Mouse (Mus musculus): ENCODE measurements around the gene Prkaa2. TPM values are rescaled to one million over a fixed set of nuclear protein-coding genes. Genes with fewer than 3 reads are reported as not detected.

The Prkaa2 gene
- 63.0 and 67.7 TPM in 2 replicates for polyA plus RNA-seq (2014; fragmentation: Nextera tagmentation; extraction: Ambion mirVana)

GRCm38 (mm10) chr4:105109199-105109989 is at the start of gene Prkaa2:
Gene Prkaa2, minus strand, starts transcription at chr4:105109890.
- ATAC-seq (ENCODE audit: insufficient number of reproducible peaks, insufficient read depth, low FRiP score, low read depth) = peak; percentile 87
- Histone ChIP-seq H3K4me2 (ENCODE audit: low read length) (peak within 1 kb of the TSS; percentile 79), H3K36me3 (ENCODE audit: control insufficient read depth, insufficient read depth, low read length) (no peaks in the 10 kb centered on the region), H3K4me1 (ENCODE audit: control insufficient read depth in 2 of 2, insufficient read depth in 2 of 2, low read length in 2 of 2) (peaks cover 7 to 13% of the 10 kb centered on the region in 2 experiments), H3K9me3 (ENCODE audit: control insufficient read depth, low read length) (no peaks in the 10 kb centered on the region), H3K4me3 (ENCODE audit: control insufficient read depth in 1 of 2, insufficient read depth in 1 of 2, low read depth in 1 of 2, low read length in 2 of 2) (peak within 1 kb of the TSS; percentile 69 to 82), H3K27ac (replicated peaks in 1 of 2; ENCODE audit: control insufficient read depth in 1 of 2, insufficient read depth in 1 of 2, low read depth in 2 of 2, low read length in 2 of 2) (peak within 1 kb of the TSS; percentile 95 to 96), H3K9ac (ENCODE audit: low read length) (peak within 1 kb of the TSS; percentile 94), H3K27me3 (ENCODE audit: control insufficient read depth, insufficient read depth, low read length) (no peaks in the 10 kb centered on the region)
- WGBS = 2% methylated on average over 64 of the region's 80 CpGs

- H3K4me1 ChIP-seq (ENCODE audit: control insufficient read depth in 2 of 2, insufficient read depth in 2 of 2, low read length in 2 of 2) = peaks cover 2 to 11% of the 10 kb centered on the region in 2 experiments; a peak in 2 of 4 replicates
- H3K27ac ChIP-seq (replicated peaks in 1 of 2; ENCODE audit: control insufficient read depth in 1 of 2, insufficient read depth in 1 of 2, low read depth in 2 of 2, low read length in 2 of 2) = no peak overlapping the region
- no peaks in the 10 kb centered on the region for H3K9me3 ChIP-seq (ENCODE audit: control insufficient read depth, low read length)
- peak overlapping the region; percentile 92 for H3K9ac ChIP-seq (ENCODE audit: low read length)
- no peak for ATAC-seq (ENCODE audit: insufficient number of reproducible peaks, insufficient read depth, low FRiP score, low read depth)
- H3K36me3 ChIP-seq (ENCODE audit: control insufficient read depth, insufficient read depth, low read length) = peaks cover 7% of the 10 kb centered on the region; the same call in 1 of the 2 replicates
- peak overlapping the region; percentile 78 for H3K4me2 ChIP-seq (ENCODE audit: low read length)
- WGBS = 32% methylated on average over 6 of the region's 6 CpGs
- H3K4me3 ChIP-seq (ENCODE audit: control insufficient read depth in 1 of 2, insufficient read depth in 1 of 2, low read depth in 1 of 2, low read length in 2 of 2) = peak overlapping the region; percentile 79 to 94
- no peaks in the 10 kb centered on the region; the same call in 1 of the 2 replicates for H3K27me3 ChIP-seq (ENCODE audit: control insufficient read depth, insufficient read depth, low read length)
Measured at GRCm38 (mm10) chr4:105159531-105159870, 49.8 kb upstream of the Prkaa2 start.

- WGBS = 5% methylated on average over 18 of the region's 18 CpGs
- Histone ChIP-seq H3K4me3 (ENCODE audit: control insufficient read depth in 1 of 2, insufficient read depth in 1 of 2, low read depth in 1 of 2, low read length in 2 of 2) (peak overlapping the region; percentile 79 to 94), H3K36me3 (ENCODE audit: control insufficient read depth, insufficient read depth, low read length) (peaks cover 7% of the 10 kb centered on the region; the same call in 1 of the 2 replicates), H3K27ac (replicated peaks in 1 of 2; ENCODE audit: control insufficient read depth in 1 of 2, insufficient read depth in 1 of 2, low read depth in 2 of 2, low read length in 2 of 2) (peak overlapping the region; percentile 53 to 85; a peak in 3 of 4 replicates), H3K4me2 (ENCODE audit: low read length) (peak overlapping the region; percentile 78), H3K9me3 (ENCODE audit: control insufficient read depth, low read length) (no peaks in the 10 kb centered on the region), H3K4me1 (ENCODE audit: control insufficient read depth in 2 of 2, insufficient read depth in 2 of 2, low read length in 2 of 2) (peaks cover 2 to 11% of the 10 kb centered on the region in 2 experiments; a peak in 2 of 4 replicates), H3K27me3 (ENCODE audit: control insufficient read depth, insufficient read depth, low read length) (no peaks in the 10 kb centered on the region; the same call in 1 of the 2 replicates), H3K9ac (ENCODE audit: low read length) (peak overlapping the region; percentile 92)
- no peak for ATAC-seq (ENCODE audit: insufficient number of reproducible peaks, insufficient read depth, low FRiP score, low read depth)
Measured at GRCm38 (mm10) chr4:105158651-105159530, 49.2 kb upstream of the Prkaa2 start.

DNA sequence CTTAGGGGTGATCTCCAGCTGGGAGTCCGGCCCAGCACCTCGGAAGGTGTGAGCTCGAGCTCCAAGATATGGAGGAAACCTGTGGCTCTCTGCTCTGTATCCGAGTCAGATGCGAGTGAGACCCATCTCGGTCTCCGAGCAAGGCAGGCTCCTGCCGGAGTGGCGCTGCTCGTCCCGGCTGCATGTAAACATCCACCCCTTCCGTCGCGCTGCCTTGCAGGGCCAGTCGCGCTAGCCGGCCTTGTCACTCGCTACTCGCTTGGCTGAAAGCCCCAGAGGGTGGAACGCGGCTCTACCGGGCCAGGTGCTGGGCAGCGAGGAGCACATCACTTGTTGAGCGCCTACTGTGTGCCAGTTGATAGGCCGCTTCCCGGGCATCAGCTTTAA is 48.5 kb upstream of the Prkaa2 start:
- Histone ChIP-seq H3K27ac (replicated peaks in 1 of 2; ENCODE audit: control insufficient read depth in 1 of 2, insufficient read depth in 1 of 2, low read depth in 2 of 2, low read length in 2 of 2) (peak overlapping the region; percentile 53 to 85), H3K9ac (ENCODE audit: low read length) (peak overlapping the region; percentile 92), H3K4me1 (ENCODE audit: control insufficient read depth in 2 of 2, insufficient read depth in 2 of 2, low read length in 2 of 2) (peaks cover 2 to 11% of the 10 kb centered on the region in 2 experiments; a peak in 2 of 4 replicates), H3K4me3 (ENCODE audit: control insufficient read depth in 1 of 2, insufficient read depth in 1 of 2, low read depth in 1 of 2, low read length in 2 of 2) (peak overlapping the region; percentile 79 to 94), H3K4me2 (ENCODE audit: low read length) (peak overlapping the region; percentile 78), H3K9me3 (ENCODE audit: control insufficient read depth, low read length) (no peaks in the 10 kb centered on the region), H3K27me3 (ENCODE audit: control insufficient read depth, insufficient read depth, low read length) (no peaks in the 10 kb centered on the region; the same call in 1 of the 2 replicates), H3K36me3 (ENCODE audit: control insufficient read depth, insufficient read depth, low read length) (peaks cover 7% of the 10 kb centered on the region; the same call in 1 of the 2 replicates)
- under 1% methylated on average over 26 of the region's 26 CpGs for WGBS
- peak; percentile 32; the same call in 1 of the 2 replicates for ATAC-seq (ENCODE audit: insufficient number of reproducible peaks, insufficient read depth, low FRiP score, low read depth)

DNA sequence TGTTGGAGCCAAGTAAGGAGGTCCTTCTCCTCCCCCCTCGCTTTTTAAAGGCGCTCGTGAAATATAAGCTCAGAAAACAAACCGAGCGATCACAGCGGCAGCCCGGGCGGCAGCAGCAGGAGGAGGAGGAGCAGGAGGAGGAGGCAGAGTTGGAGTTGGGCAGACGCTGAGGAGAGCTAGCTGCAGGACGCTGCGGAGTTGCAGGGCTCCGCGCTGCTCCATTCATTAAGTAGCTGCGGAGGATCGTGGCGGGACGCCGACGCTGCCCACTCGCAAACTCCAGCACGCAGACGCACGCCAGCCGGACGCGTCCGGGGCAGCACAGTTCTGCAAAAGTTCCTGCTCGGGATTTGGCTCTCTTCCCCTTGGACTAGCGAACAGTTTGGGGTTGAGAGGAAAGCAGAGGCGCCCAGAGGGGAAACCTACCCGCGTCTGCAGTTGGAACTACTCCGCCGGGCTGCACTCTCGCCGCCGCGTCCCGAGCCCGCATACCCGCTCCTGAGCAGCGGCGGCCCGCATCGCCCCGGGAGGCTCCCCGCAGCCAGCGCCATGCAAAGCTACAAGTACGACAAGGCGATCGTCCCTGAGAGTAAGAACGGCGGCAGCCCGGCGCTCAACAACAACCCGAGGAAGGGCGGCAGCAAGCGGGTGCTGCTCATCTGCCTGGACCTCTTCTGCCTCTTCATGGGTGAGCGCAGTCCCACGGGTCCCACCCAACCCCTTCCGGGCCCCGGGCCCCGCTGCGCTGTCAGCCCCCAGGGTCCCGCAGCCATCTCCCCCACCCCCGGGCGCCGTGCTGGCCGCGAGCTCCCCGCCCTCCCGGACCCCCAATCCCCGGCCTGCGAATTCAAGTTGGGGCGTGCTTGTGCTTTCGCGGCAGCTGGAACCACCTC is 47.8 kb upstream of the Prkaa2 start, which contains the start of gene Plpp3:
Gene Plpp3, plus strand, starts transcription at position 72 of the 893 bp plus-strand sequence.
- Histone ChIP-seq H3K27me3 (ENCODE audit: control insufficient read depth, insufficient read depth, low read length) (no peaks in the 10 kb centered on the region; the same call in 1 of the 2 replicates), H3K9me3 (ENCODE audit: control insufficient read depth, low read length) (no peaks in the 10 kb centered on the region), H3K4me1 (ENCODE audit: control insufficient read depth in 2 of 2, insufficient read depth in 2 of 2, low read length in 2 of 2) (peaks cover 2 to 11% of the 10 kb centered on the region in 2 experiments; a peak in 2 of 4 replicates), H3K9ac (ENCODE audit: low read length) (peak within 1 kb of the TSS; percentile 92), H3K36me3 (ENCODE audit: control insufficient read depth, insufficient read depth, low read length) (peaks cover 7% of the 10 kb centered on the region; the same call in 1 of the 2 replicates), H3K4me2 (ENCODE audit: low read length) (peak within 1 kb of the TSS; percentile 78), H3K4me3 (ENCODE audit: control insufficient read depth in 1 of 2, insufficient read depth in 1 of 2, low read depth in 1 of 2, low read length in 2 of 2) (peak within 1 kb of the TSS; percentile 79 to 94), H3K27ac (replicated peaks in 1 of 2; ENCODE audit: control insufficient read depth in 1 of 2, insufficient read depth in 1 of 2, low read depth in 2 of 2, low read length in 2 of 2) (peak within 1 kb of the TSS; percentile 84 to 85)
- under 1% methylated on average over 74 of the region's 77 CpGs for WGBS
- peak; percentile 84 for ATAC-seq (ENCODE audit: insufficient number of reproducible peaks, insufficient read depth, low FRiP score, low read depth)

GRCm38 (mm10) chr4:105156955-105157275 is 47.2 kb upstream of the Prkaa2 start:
- Histone ChIP-seq H3K9ac (ENCODE audit: low read length) (peak overlapping the region; percentile 92), H3K9me3 (ENCODE audit: control insufficient read depth, low read length) (no peaks in the 10 kb centered on the region), H3K4me3 (ENCODE audit: control insufficient read depth in 1 of 2, insufficient read depth in 1 of 2, low read depth in 1 of 2, low read length in 2 of 2) (peak overlapping the region; percentile 79 to 94), H3K4me1 (ENCODE audit: control insufficient read depth in 2 of 2, insufficient read depth in 2 of 2, low read length in 2 of 2) (peaks cover 2 to 11% of the 10 kb centered on the region in 2 experiments; a peak in 2 of 4 replicates), H3K27me3 (ENCODE audit: control insufficient read depth, insufficient read depth, low read length) (no peaks in the 10 kb centered on the region; the same call in 1 of the 2 replicates), H3K4me2 (ENCODE audit: low read length) (peak overlapping the region; percentile 78), H3K36me3 (ENCODE audit: control insufficient read depth, insufficient read depth, low read length) (peaks cover 7% of the 10 kb centered on the region; the same call in 1 of the 2 replicates), H3K27ac (replicated peaks in 1 of 2; ENCODE audit: control insufficient read depth in 1 of 2, insufficient read depth in 1 of 2, low read depth in 2 of 2, low read length in 2 of 2) (peak overlapping the region; percentile 84 to 85)
- no peak for ATAC-seq (ENCODE audit: insufficient number of reproducible peaks, insufficient read depth, low FRiP score, low read depth)
- 2% methylated on average over 4 of the region's 4 CpGs for WGBS

Measured in heart, embryonic 14.5 days (tissue).